Mouse (Mus musculus): ENCODE measurements at regions not wholly inside any gene's neighbourhood (a gene's known extent, or its start where the extent isn't known, plus 50 kb on each side); places are given as distances from the start of the nearest gene placed in this dataset.

GRCm38 (mm10) chr13:116414473-116414872, 105.0 kb upstream of the Isl1 start:
- DNase-seq (ENCODE audit: low spot score in 2 of 2), result no peak

- DNase-seq (ENCODE audit: low spot score in 2 of 2), result no peak
Measured at GRCm38 (mm10) chr13:116410682-116411081, 101.2 kb upstream of the Isl1 start.
